Mouse (Mus musculus) CH12.LX (cell line): Measurements from ENCODE around the gene Eif5b. TPM values are rescaled to one million over a fixed set of nuclear protein-coding genes. Genes with fewer than 3 reads are reported as not detected.

ENCODE experiments used
- DNase-seq: peaks from one replicate; pipeline ENCODE4 v3.0.0-alpha.2; 2013; ENCODE audit errors: extremely low read depth
- H3K27ac ChIP-seq: 2 replicates; pipeline ENCODE4 v1.5.1; 2012; ENCODE audit warnings: low read depth, mild to moderate bottlenecking, control low read depth, moderate library complexity; ENCODE audit not compliant: insufficient read depth
- H3K27me3 ChIP-seq: replicated peaks from 2 replicates; pipeline ENCODE3; 2012; ENCODE audit warnings: inconsistent platforms
- H3K36me3 ChIP-seq, 2 experiments: replicated peaks in 1 of 2; 2 replicates each; pipeline versions ENCODE3 to v1.6.1; 2012; ENCODE audit warnings: inconsistent platforms in 1 of 2, low read length in 1 of 2, mild to moderate bottlenecking in 1 of 2, mixed read lengths in 1 of 2, moderate library complexity in 1 of 2; ENCODE audit not compliant: control insufficient read depth in 1 of 2, insufficient read depth in 1 of 2
- H3K4me1 ChIP-seq, 2 experiments: 2 replicates each; pipeline ENCODE4 v1.6.1; 2012; ENCODE audit warnings: inconsistent platforms in 1 of 2, moderate library complexity in 1 of 2; ENCODE audit not compliant: insufficient read depth in 2 of 2, control insufficient read depth in 1 of 2
- H3K4me2 ChIP-seq: 2 replicates; pipeline ENCODE4 v1.6.1; 2012; ENCODE audit warnings: low read depth, mild to moderate bottlenecking, control low read depth; ENCODE audit not compliant: poor library complexity, insufficient read depth, severe bottlenecking
- H3K4me3 ChIP-seq, 3 experiments: fragments of 150-350 bp in 1 of 3; sonication (generic) in 1 of 3; replicated peaks in 1 of 3; 2 replicates each; pipeline versions ENCODE3 to v1.5.1; 2011 to 2012; ENCODE audit warnings: low read depth in 2 of 3, low read length in 2 of 3, mild to moderate bottlenecking in 2 of 3, moderate library complexity in 2 of 3, control low read depth in 1 of 3, improper control_type of control experiment in 1 of 3, inconsistent platforms in 1 of 3, mixed read lengths in 1 of 3; ENCODE audit not compliant: poor library complexity in 1 of 3
- H3K79me2 ChIP-seq: replicated peaks from 2 replicates; pipeline ENCODE4 v1.6.1; 2012; ENCODE audit warnings: mild to moderate bottlenecking, moderate library complexity; ENCODE audit not compliant: control insufficient read depth, poor library complexity, insufficient read depth, severe bottlenecking; ENCODE audit errors: extremely low read depth
- H3K9ac ChIP-seq: 2 replicates; pipeline ENCODE4 v1.6.1; 2012; ENCODE audit warnings: low read depth, mild to moderate bottlenecking, control low read depth, moderate library complexity; ENCODE audit not compliant: insufficient read depth
- H3K9me3 ChIP-seq: replicated peaks from 2 replicates; pipeline ENCODE3; 2012; ENCODE audit warnings: low read length, inconsistent platforms, mixed read lengths
- BHLHE40 ChIP-seq: IDR thresholded peaks from 2 replicates; pipeline ENCODE4 v1.6.1; 2011; ENCODE audit warnings: mild to moderate bottlenecking, low read depth, low read length, improper control_type of control experiment
- CHD2 ChIP-seq: IDR thresholded peaks from 2 replicates; pipeline ENCODE4 v1.6.1; 2011; ENCODE audit warnings: low read length, improper control_type of control experiment
- CTCF ChIP-seq, 2 experiments: IDR thresholded peaks in 1 of 2; conservative IDR thresholded peaks in 1 of 2; 2 replicates each; pipeline ENCODE4 v1.5.1; 2011 to 2012; ENCODE audit warnings: low read depth in 2 of 2, low read length in 2 of 2, improper control_type of control experiment in 1 of 2, inconsistent platforms in 1 of 2, mild to moderate bottlenecking in 1 of 2, moderate library complexity in 1 of 2
- E2F4 ChIP-seq: IDR thresholded peaks from 2 replicates; pipeline ENCODE4 v1.6.1; 2011; ENCODE audit warnings: low read depth, low read length, improper control_type of control experiment; ENCODE audit not compliant: insufficient replicate concordance
- EP300 ChIP-seq: IDR thresholded peaks from 2 replicates; pipeline ENCODE4 v1.6.1; 2011; ENCODE audit warnings: low read length, improper control_type of control experiment
- ETS1 ChIP-seq: conservative IDR thresholded peaks from 2 replicates; pipeline ENCODE4 v1.6.1; 2012; ENCODE audit warnings: low read depth, mild to moderate bottlenecking, inconsistent platforms, low read length, improper control_type of control experiment, moderate library complexity
- HCFC1 ChIP-seq: IDR thresholded peaks from 2 replicates; pipeline ENCODE4 v1.6.1; 2012; ENCODE audit warnings: low read depth, mild to moderate bottlenecking, inconsistent platforms, low read length, improper control_type of control experiment
- JUN ChIP-seq: IDR thresholded peaks from 2 replicates; pipeline ENCODE4 v1.6.1; 2011; ENCODE audit warnings: low read depth, mild to moderate bottlenecking, low read length, improper control_type of control experiment, moderate library complexity; ENCODE audit not compliant: insufficient read depth
- JUND ChIP-seq: conservative IDR thresholded peaks from 2 replicates; pipeline ENCODE4 v1.6.1; 2011; ENCODE audit warnings: low read depth, low read length, improper control_type of control experiment
- MAFK ChIP-seq: IDR thresholded peaks from 2 replicates; pipeline ENCODE4 v1.6.1; 2011; ENCODE audit warnings: low read length, improper control_type of control experiment; ENCODE audit not compliant: insufficient replicate concordance
- MEF2A ChIP-seq: IDR thresholded peaks from 2 replicates; pipeline ENCODE4 v1.6.1; 2014; ENCODE audit warnings: low read depth, mild to moderate bottlenecking, inconsistent platforms, low read length, improper control_type of control experiment, borderline replicate concordance
- PAX5 ChIP-seq: IDR thresholded peaks from 2 replicates; pipeline ENCODE4 v1.6.1; 2012; ENCODE audit warnings: low read length, inconsistent platforms, mixed read lengths
- SMC3 ChIP-seq: IDR thresholded peaks from 2 replicates; pipeline ENCODE4 v1.6.1; 2011; ENCODE audit warnings: low read depth, low read length, improper control_type of control experiment
- TBP ChIP-seq: conservative IDR thresholded peaks from 2 replicates; pipeline ENCODE4 v1.6.1; 2011; ENCODE audit warnings: low read depth, low read length, improper control_type of control experiment
- USF1 ChIP-seq: IDR thresholded peaks from 2 replicates; pipeline ENCODE4 v1.6.1; 2014; ENCODE audit warnings: low read depth, mild to moderate bottlenecking, inconsistent platforms, low read length, improper control_type of control experiment
- USF2 ChIP-seq: conservative IDR thresholded peaks from 2 replicates; pipeline ENCODE4 v1.6.1; 2011; ENCODE audit warnings: low read depth, low read length, improper control_type of control experiment
- ZC3H11A ChIP-seq: IDR thresholded peaks from 2 replicates; pipeline ENCODE4 v1.6.1; 2012; ENCODE audit warnings: low read depth, mild to moderate bottlenecking, inconsistent platforms, low read length, improper control_type of control experiment
- ZKSCAN1 ChIP-seq: IDR thresholded peaks from 2 replicates; pipeline ENCODE4 v1.6.1; 2012; ENCODE audit warnings: low read depth, inconsistent platforms, low read length, improper control_type of control experiment, borderline replicate concordance
- ZMIZ1 ChIP-seq: IDR thresholded peaks from 2 replicates; pipeline ENCODE4 v1.6.1; 2012; ENCODE audit warnings: low read depth, mild to moderate bottlenecking, inconsistent platforms, low read length, improper control_type of control experiment
- ZNF384 ChIP-seq: IDR thresholded peaks from 2 replicates; pipeline ENCODE4 v1.6.1; 2012; ENCODE audit warnings: low read depth, low read length, improper control_type of control experiment, inconsistent platforms
- dilution Hi-C: fragments of 300-500 bp; cut with MboI; formaldehyde crosslinking; loops from 2 replicates; pipeline ENCODE4 v1.14.3; 2020; ENCODE audit warnings: low sequenced_read_pairs; ENCODE audit not compliant: extremely low pct_unique_long_range_greater_than_20kb, extremely low pct_ligation_motif_present
- in situ Hi-C: fragments of 300-500 bp; cut with MboI; formaldehyde crosslinking; loops from 3 replicates; pipeline ENCODE4 v1.14.3; 2019; ENCODE audit warnings: low sequenced_read_pairs, low pct_ligation_motif_present, low pct_unique_long_range_greater_than_20kb, mixed read lengths
- polyA plus RNA-seq: library from polyadenylated mRNA; unstranded; fragments of >175 nt; gene quantifications from 2 replicates; pipeline ENCODE4 v1.2.1, GENCODE M21; 2012; ENCODE audit warnings: low read depth; ENCODE audit not compliant: insufficient read length
- total RNA-seq, 2 experiments: library from RNA; depleted of rRNA; stranded (reverse); fragments of 300-350 nt in 1 of 2; fragments of >200 nt in 1 of 2; gene quantifications; 2 replicates each; pipeline ENCODE4 v1.2.3; 2012 to 2014

Eif5b gene
- total and polyA plus RNA-seq, 3 experiments: 22.2 to 101 (median 29.8) TPM

- H3K9ac ChIP-seq: peak overlapping the region; percentile 81
- TF ChIP-seq ZNF384 (peak; percentile 77), USF2 (no peak)
- no peak for DNase-seq
- peak overlapping the region; percentile 72 to 82 (median 81) for H3K4me3 ChIP-seq
- in situ Hi-C loops: no loop called here
- peaks cover 19 to 33% of the 10 kb centered on the region in 2 experiments for H3K36me3 ChIP-seq
- H3K4me2 ChIP-seq: peak overlapping the region; percentile 48
- no peaks in the 10 kb centered on the region for H3K27me3 ChIP-seq
- dilution Hi-C loops: no loop called here
- H3K79me2 ChIP-seq: peaks cover 66% of the 10 kb centered on the region
- H3K9me3 ChIP-seq: no peaks in the 10 kb centered on the region
- peaks cover 6 to 28% of the 10 kb centered on the region in 2 experiments; a peak in 3 of 4 replicates for H3K4me1 ChIP-seq
- H3K27ac ChIP-seq: peak overlapping the region; percentile 38; the same call in 1 of the 2 replicates
Measured at GRCm38 (mm10) chr1:37998371-37999199, 775 bp downstream of the Eif5b start.

DNA sequence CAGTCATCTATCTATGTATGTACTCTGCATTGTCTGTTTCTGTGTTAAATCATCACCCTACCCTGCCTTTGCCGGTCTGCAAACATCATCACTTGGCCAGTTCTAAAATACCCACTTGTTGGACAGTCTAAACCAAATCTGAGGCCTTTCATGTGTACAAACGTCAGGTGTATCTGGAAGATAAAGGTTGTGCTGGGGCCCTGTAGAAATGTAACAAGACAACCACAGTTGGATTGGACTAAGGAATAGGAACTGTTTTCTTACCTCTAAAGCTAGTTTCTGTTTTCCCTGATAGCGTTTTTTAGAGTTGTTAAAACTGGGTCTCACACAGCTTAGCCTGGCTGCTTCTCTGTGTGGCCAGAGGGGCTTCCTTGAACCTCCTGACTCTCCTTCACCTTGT lies 1.7 kb downstream of the Eif5b start:
- H3K9me3 ChIP-seq: no peaks in the 10 kb centered on the region
- peaks cover 74% of the 10 kb centered on the region for H3K79me2 ChIP-seq
- dilution Hi-C loops: no loop called here
- peak overlapping the region; percentile 48 for H3K4me2 ChIP-seq
- H3K36me3 ChIP-seq: peaks cover 10 to 29% of the 10 kb centered on the region in 2 experiments
- H3K4me1 ChIP-seq: peaks cover 6 to 32% of the 10 kb centered on the region in 2 experiments; a peak in 3 of 4 replicates
- H3K9ac ChIP-seq: peak overlapping the region; percentile 81
- TF ChIP-seq E2F4: no peak
- DNase-seq: no peak
- peak overlapping the region; percentile 37 to 82 (median 72) for H3K4me3 ChIP-seq
- no peaks in the 10 kb centered on the region for H3K27me3 ChIP-seq
- H3K27ac ChIP-seq: no peak overlapping the region
- in situ Hi-C loops: no loop called here

GRCm38 (mm10) chr1:38000844-38001243 lies 3.0 kb downstream of the Eif5b start:
- no peak overlapping the region for H3K27ac ChIP-seq
- TF ChIP-seq CTCF (conservative IDR thresholded peaks at IDR 0.05 in 1 of 2, IDR thresholded peaks at IDR 0.05 in 1 of 2; ENCODE audit: low read depth in 2 of 2, low read length in 2 of 2) (no peak), TBP (no peak), EP300 (no peak), HCFC1 (no peak), SMC3 (no peak), ZKSCAN1 (no peak), ZNF384 (no peak), BHLHE40 (no peak), E2F4 (no peak), JUND (no peak), MEF2A (no peak), ETS1 (no peak), ZMIZ1 (no peak), PAX5 (no peak), MAFK (no peak), CHD2 (no peak), USF1 (no peak), JUN (no peak), ZC3H11A (no peak)
- dilution Hi-C loops: no loop called here
- H3K79me2 ChIP-seq: peaks cover 79% of the 10 kb centered on the region
- H3K9me3 ChIP-seq: no peaks in the 10 kb centered on the region
- no peak overlapping the region for H3K9ac ChIP-seq
- H3K4me3 ChIP-seq: no peak overlapping the region
- H3K4me1 ChIP-seq: peaks cover 6 to 32% of the 10 kb centered on the region in 2 experiments; a peak in 3 of 4 replicates
- peaks cover 0 to 20% of the 10 kb centered on the region in 2 experiments for H3K36me3 ChIP-seq
- no peak for DNase-seq
- in situ Hi-C loops: loop anchor here (10.0 kb wide), 1 partner anchor 124 kb away; the partner anchor contains the start of gene Rev1
- H3K4me2 ChIP-seq: no peak overlapping the region
- no peaks in the 10 kb centered on the region for H3K27me3 ChIP-seq
